Mouse (Mus musculus) liver, embryonic 11.5 days (tissue): ENCODE measurements at regions not wholly inside any gene's neighbourhood (a gene's known extent, or its start where the extent isn't known, plus 50 kb on each side); places are given as distances from the start of the nearest gene placed in this dataset.

Experiments
- ATAC-seq: fragments of 200-750 bp; cut with Nextera tagmentation; replicated peaks from 2 replicates; pipeline ENCODE4 v1.8.0; 2017; ENCODE audit warnings: moderate number of reproducible peaks, mild to moderate bottlenecking, moderate TSS enrichment, moderate library complexity; ENCODE audit not compliant: low FRiP score
- DNase-seq: peaks from one replicate; pipeline ENCODE4 v3.0.0-alpha.2; 2017; ENCODE audit warnings: low spot score
- H3K27ac ChIP-seq: fragments of 300-500 bp; sonication (generic); 2 replicates; pipeline ENCODE4 v1.5.1; 2014; ENCODE audit warnings: mild to moderate bottlenecking, low read depth, low read length, control low read depth
- H3K27me3 ChIP-seq: fragments of 300-500 bp; sonication (generic); replicated peaks from 2 replicates; pipeline ENCODE4 v1.6.1; 2014; ENCODE audit warnings: low read length, mixed read lengths; ENCODE audit not compliant: control insufficient read depth, insufficient read depth
- H3K36me3 ChIP-seq: fragments of 300-500 bp; sonication (generic); 2 replicates; pipeline ENCODE4 v1.6.1; 2014; ENCODE audit warnings: mild to moderate bottlenecking, low read length, moderate library complexity, mixed read lengths; ENCODE audit not compliant: control insufficient read depth, insufficient read depth
- H3K4me1 ChIP-seq: fragments of 300-500 bp; sonication (generic); replicated peaks from 2 replicates; pipeline ENCODE4 v1.6.1; 2014; ENCODE audit warnings: low read length, mixed read lengths; ENCODE audit not compliant: control insufficient read depth, insufficient read depth
- H3K4me2 ChIP-seq: fragments of 300-500 bp; sonication (generic); 2 replicates; pipeline ENCODE4 v1.6.1; 2014; ENCODE audit warnings: mild to moderate bottlenecking, control low read depth, moderate library complexity
- H3K4me3 ChIP-seq: fragments of 300-500 bp; sonication (generic); 2 replicates; pipeline ENCODE4 v1.5.1; 2014; ENCODE audit warnings: low read depth, low read length, control low read depth
- H3K9ac ChIP-seq: fragments of 300-500 bp; sonication (generic); 2 replicates; pipeline ENCODE4 v1.6.1; 2014; ENCODE audit warnings: low read depth, low read length, control low read depth
- H3K9me3 ChIP-seq: fragments of 300-500 bp; sonication (generic); 2 replicates; pipeline ENCODE4 v1.6.1; 2016; ENCODE audit warnings: low read length, inconsistent platforms, mixed read lengths; ENCODE audit not compliant: control insufficient read depth
- WGBS: fragments of 180-500 bp; shearing (Covaris S2); extraction: QIAGEN DNeasy Blood & Tissue Kit; methylation state at CpG from one replicate; pipeline ENCODE4 v1.1.7; 2014; 5-methylcytosine and 5-hydroxymethylcytosine counted together

GRCm38 (mm10) chr15:88325108-88325507, 275.0 kb upstream of the Zdhhc25 start:
- Histone ChIP-seq H3K4me3 (no peak overlapping the region), H3K36me3 (no peaks in the 10 kb centered on the region), H3K4me1 (no peaks in the 10 kb centered on the region), H3K9me3 (no peaks in the 10 kb centered on the region), H3K9ac (no peak overlapping the region), H3K4me2 (no peak overlapping the region), H3K27me3 (no peaks in the 10 kb centered on the region), H3K27ac (no peak overlapping the region)
- WGBS, result 53% methylated on average over 6 of the region's 6 CpGs
- ATAC-seq, result no peak
- no peak for DNase-seq

DNA sequence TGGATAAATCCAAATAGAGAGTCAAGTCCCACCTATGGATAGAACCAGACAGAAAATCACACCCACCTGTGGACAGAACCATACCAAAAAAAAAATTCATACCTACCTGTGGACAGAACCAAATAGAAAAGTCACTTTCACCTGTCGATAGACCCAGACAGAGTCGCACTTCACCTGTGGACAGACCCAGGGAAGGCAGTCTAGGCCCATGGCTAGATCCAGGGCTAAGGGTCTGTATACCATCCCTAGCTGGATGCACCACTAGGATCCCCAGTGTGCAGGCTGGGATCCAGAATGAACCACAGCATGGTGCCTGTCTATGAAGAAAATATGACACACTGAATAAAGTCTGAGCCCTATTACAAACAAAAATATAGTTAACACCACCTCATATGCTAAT, 246.9 kb upstream of the Zdhhc25 start:
- WGBS, result 93% methylated on average over 2 of the region's 2 CpGs
- ATAC-seq (no peak), DNase-seq (no peak)
- Histone ChIP-seq H3K9ac (no peak overlapping the region), H3K4me1 (no peaks in the 10 kb centered on the region), H3K36me3 (no peaks in the 10 kb centered on the region), H3K4me2 (no peak overlapping the region), H3K9me3 (no peaks in the 10 kb centered on the region), H3K27me3 (no peaks in the 10 kb centered on the region), H3K27ac (no peak overlapping the region), H3K4me3 (no peak overlapping the region)

GRCm38 (mm10) chr15:88360375-88361035, 239.6 kb upstream of the Zdhhc25 start:
- ATAC-seq (no peak), DNase-seq (no peak)
- no peaks in the 10 kb centered on the region for H3K36me3 ChIP-seq
- H3K4me2 ChIP-seq, result no peak overlapping the region
- no peaks in the 10 kb centered on the region for H3K27me3 ChIP-seq
- H3K9me3 ChIP-seq, result no peaks in the 10 kb centered on the region
- H3K4me1 ChIP-seq, result no peaks in the 10 kb centered on the region
- WGBS, result 46% methylated on average over 12 of the region's 12 CpGs
- no peak overlapping the region for H3K4me3 ChIP-seq
- H3K27ac ChIP-seq, result no peak overlapping the region
- no peak overlapping the region for H3K9ac ChIP-seq

DNA sequence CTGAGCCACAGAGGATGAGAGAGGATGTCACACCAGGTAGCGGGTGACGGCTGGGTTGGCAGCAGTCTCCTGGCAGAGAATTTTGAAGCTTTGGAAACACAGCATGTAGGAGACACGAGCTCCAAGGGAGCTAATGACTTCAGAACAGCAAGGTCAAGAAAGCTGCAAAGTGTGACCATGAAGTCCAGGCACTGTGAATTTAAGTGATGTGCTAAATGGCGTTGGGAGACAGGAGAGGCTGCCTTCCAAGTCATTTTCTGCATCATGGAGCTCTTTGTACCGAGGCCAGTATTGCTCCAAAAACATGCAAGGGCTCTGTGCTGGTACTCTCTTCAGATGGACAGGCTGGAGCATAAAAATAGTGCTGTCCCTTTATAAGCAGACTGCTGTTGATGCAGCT, 238.8 kb upstream of the Zdhhc25 start:
- H3K4me2 ChIP-seq, result no peak overlapping the region
- H3K36me3 ChIP-seq, result no peaks in the 10 kb centered on the region
- no peaks in the 10 kb centered on the region for H3K4me1 ChIP-seq
- DNase-seq, result no peak
- H3K9ac ChIP-seq, result no peak overlapping the region
- 69% methylated on average over 5 of the region's 5 CpGs for WGBS
- no peak for ATAC-seq
- H3K27ac ChIP-seq, result no peak overlapping the region
- no peaks in the 10 kb centered on the region for H3K27me3 ChIP-seq
- H3K9me3 ChIP-seq, result no peaks in the 10 kb centered on the region
- H3K4me3 ChIP-seq, result no peak overlapping the region

- Histone ChIP-seq H3K4me2 (no peak overlapping the region), H3K27me3 (no peaks in the 10 kb centered on the region), H3K36me3 (no peaks in the 10 kb centered on the region), H3K4me3 (no peak overlapping the region), H3K9me3 (no peaks in the 10 kb centered on the region), H3K4me1 (no peaks in the 10 kb centered on the region), H3K9ac (no peak overlapping the region), H3K27ac (no peak overlapping the region)
- ATAC-seq (no peak), DNase-seq (no peak)
- WGBS, result 69% methylated on average over 6 of the region's 6 CpGs
Observed at GRCm38 (mm10) chr15:88362966-88363365, 237.1 kb upstream of the Zdhhc25 start.

- H3K4me2 ChIP-seq, result no peak overlapping the region
- ATAC-seq (no peak), DNase-seq (no peak)
- WGBS, result 76% methylated on average over 5 of the region's 5 CpGs
- H3K4me3 ChIP-seq, result no peak overlapping the region
- H3K27me3 ChIP-seq, result no peaks in the 10 kb centered on the region
- no peak overlapping the region for H3K27ac ChIP-seq
- no peaks in the 10 kb centered on the region for H3K4me1 ChIP-seq
- H3K9ac ChIP-seq, result no peak overlapping the region
- H3K36me3 ChIP-seq, result no peaks in the 10 kb centered on the region
- no peaks in the 10 kb centered on the region for H3K9me3 ChIP-seq
Observed at GRCm38 (mm10) chr15:88370366-88370765, 229.7 kb upstream of the Zdhhc25 start.

DNA sequence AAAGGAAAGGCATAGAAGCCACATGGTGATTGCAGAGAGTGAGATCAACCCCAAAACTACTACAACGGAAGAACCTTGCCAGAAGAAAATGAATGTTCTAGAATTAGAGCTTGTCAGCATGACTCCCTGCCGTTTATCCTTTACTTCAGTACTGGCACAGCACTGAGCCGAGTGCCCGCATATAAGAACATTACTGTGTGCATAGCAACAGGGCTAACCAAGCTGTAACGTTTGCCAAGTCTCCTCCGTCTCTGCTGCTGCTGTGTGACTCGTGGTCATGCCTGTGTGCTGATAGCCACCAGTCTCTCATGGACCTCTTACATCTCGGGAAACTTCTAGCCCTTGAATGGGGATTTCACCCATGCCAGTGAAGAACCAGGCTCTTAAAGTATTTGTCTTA, 228.1 kb upstream of the Zdhhc25 start:
- Histone ChIP-seq H3K27ac (no peak overlapping the region), H3K4me3 (no peak overlapping the region), H3K4me2 (no peak overlapping the region), H3K9ac (no peak overlapping the region), H3K9me3 (no peaks in the 10 kb centered on the region), H3K27me3 (no peaks in the 10 kb centered on the region), H3K36me3 (no peaks in the 10 kb centered on the region), H3K4me1 (no peaks in the 10 kb centered on the region)
- 76% methylated on average over 8 of the region's 8 CpGs for WGBS
- DNase-seq (no peak), ATAC-seq (no peak)

GRCm38 (mm10) chr15:88373923-88374322, 226.2 kb upstream of the Zdhhc25 start:
- ATAC-seq, result no peak
- H3K9ac ChIP-seq, result no peak overlapping the region
- no peak overlapping the region for H3K27ac ChIP-seq
- H3K27me3 ChIP-seq, result no peaks in the 10 kb centered on the region
- no peak for DNase-seq
- H3K36me3 ChIP-seq, result no peaks in the 10 kb centered on the region
- H3K4me3 ChIP-seq, result no peak overlapping the region
- no peaks in the 10 kb centered on the region for H3K4me1 ChIP-seq
- no peaks in the 10 kb centered on the region for H3K9me3 ChIP-seq
- WGBS, result 62% methylated on average over 6 of the region's 6 CpGs
- H3K4me2 ChIP-seq, result no peak overlapping the region

GRCm38 (mm10) chr15:88379342-88379741, 220.8 kb upstream of the Zdhhc25 start:
- WGBS, result 68% methylated on average over 7 of the region's 7 CpGs
- Histone ChIP-seq H3K4me1 (no peaks in the 10 kb centered on the region), H3K27ac (no peak overlapping the region), H3K4me2 (no peak overlapping the region), H3K36me3 (no peaks in the 10 kb centered on the region), H3K9ac (no peak overlapping the region), H3K4me3 (no peak overlapping the region), H3K9me3 (no peaks in the 10 kb centered on the region), H3K27me3 (no peaks in the 10 kb centered on the region; the same call in 1 of the 2 replicates)
- DNase-seq (no peak), ATAC-seq (no peak)
